Mouse (Mus musculus) lung, embryonic 16.5 days (tissue): Measurements from ENCODE around the gene Caskin2. TPM values are rescaled to one million over a fixed set of nuclear protein-coding genes. Genes with fewer than 3 reads are reported as not detected.

Source experiments
- ATAC-seq: fragments of 200-750 bp; cut with Nextera tagmentation; 2 replicates; pipeline ENCODE4 v1.8.0; 2017; ENCODE audit warnings: low read depth, mild to moderate bottlenecking, moderate library complexity
- H3K27ac ChIP-seq: fragments of 300-500 bp; sonication (generic); 2 replicates; pipeline ENCODE4 v1.5.1; 2014; ENCODE audit warnings: mild to moderate bottlenecking, control low read depth, low read length
- H3K27me3 ChIP-seq: fragments of 300-500 bp; sonication (generic); 2 replicates; pipeline ENCODE4 v1.6.1; 2014; ENCODE audit warnings: low read depth, low read length, mixed read lengths; ENCODE audit not compliant: control insufficient read depth, insufficient read depth
- H3K36me3 ChIP-seq: fragments of 300-500 bp; sonication (generic); 2 replicates; pipeline ENCODE4 v1.6.1; 2014; ENCODE audit warnings: low read length; ENCODE audit not compliant: control insufficient read depth, insufficient read depth
- H3K4me1 ChIP-seq: fragments of 300-500 bp; sonication (generic); replicated peaks from 2 replicates; pipeline ENCODE4 v1.6.1; 2014; ENCODE audit warnings: low read length, mixed read lengths; ENCODE audit not compliant: control insufficient read depth, insufficient read depth
- H3K4me2 ChIP-seq: fragments of 300-500 bp; sonication (generic); 2 replicates; pipeline ENCODE4 v1.6.1; 2014; ENCODE audit warnings: low read depth, low read length, control low read depth
- H3K4me3 ChIP-seq: fragments of 300-500 bp; sonication (generic); 2 replicates; pipeline ENCODE4 v1.5.1; 2014; ENCODE audit warnings: mild to moderate bottlenecking, low read length, control low read depth
- H3K9ac ChIP-seq: fragments of 300-500 bp; sonication (generic); 2 replicates; pipeline ENCODE4 v1.6.1; 2014; ENCODE audit warnings: low read length, control low read depth
- H3K9me3 ChIP-seq: fragments of 300-500 bp; sonication (generic); 2 replicates; pipeline ENCODE4 v1.6.1; 2016; ENCODE audit warnings: low read length; ENCODE audit not compliant: control insufficient read depth
- WGBS: fragments of 180-500 bp; shearing (Covaris S2); extraction: QIAGEN DNeasy Blood & Tissue Kit; methylation state at CpG from one replicate; pipeline ENCODE4 v1.1.7; 2014; 5-methylcytosine and 5-hydroxymethylcytosine counted together
- polyA plus RNA-seq: library from polyadenylated mRNA; unstranded; fragments of >200 nt; fragmentation: Nextera tagmentation; extraction: Ambion mirVana; gene quantifications from 2 replicates; pipeline ENCODE4 v1.2.1, GENCODE M21; 2015

The Caskin2 gene
- polyA plus RNA-seq, 1 experiment from 2014 or later = 21.6 TPM

DNA sequence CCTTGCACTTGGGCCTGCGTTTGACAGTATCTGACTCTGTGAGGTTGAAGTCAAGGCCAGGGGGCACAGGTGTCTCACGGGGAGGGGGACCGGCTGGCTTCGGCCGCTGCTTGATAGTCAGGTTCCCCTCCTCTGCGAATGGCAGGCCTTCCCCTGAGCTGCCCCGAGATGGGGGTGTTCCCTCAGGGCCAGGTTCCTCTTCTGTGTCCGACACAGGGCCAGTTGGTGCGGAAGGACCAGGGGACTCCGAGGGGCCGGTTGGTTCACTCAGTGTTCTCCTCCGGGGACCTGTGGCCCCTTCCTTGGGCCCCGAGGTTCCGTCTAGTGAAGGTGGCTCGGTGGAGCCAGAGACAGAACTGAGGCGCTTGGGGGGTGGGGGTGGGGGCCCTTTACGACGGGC is 12.5 kb downstream of the Caskin2 start:
- no peak overlapping the region for H3K9ac ChIP-seq
- WGBS = 86% methylated on average over 18 of the region's 18 CpGs
- H3K4me1 ChIP-seq = no peaks in the 10 kb centered on the region
- no peak overlapping the region for H3K4me3 ChIP-seq
- H3K4me2 ChIP-seq = no peak overlapping the region
- peaks cover 43% of the 10 kb centered on the region for H3K36me3 ChIP-seq
- no peaks in the 10 kb centered on the region for H3K27me3 ChIP-seq
- ATAC-seq = no peak
- no peak overlapping the region for H3K27ac ChIP-seq
- H3K9me3 ChIP-seq = no peaks in the 10 kb centered on the region

DNA sequence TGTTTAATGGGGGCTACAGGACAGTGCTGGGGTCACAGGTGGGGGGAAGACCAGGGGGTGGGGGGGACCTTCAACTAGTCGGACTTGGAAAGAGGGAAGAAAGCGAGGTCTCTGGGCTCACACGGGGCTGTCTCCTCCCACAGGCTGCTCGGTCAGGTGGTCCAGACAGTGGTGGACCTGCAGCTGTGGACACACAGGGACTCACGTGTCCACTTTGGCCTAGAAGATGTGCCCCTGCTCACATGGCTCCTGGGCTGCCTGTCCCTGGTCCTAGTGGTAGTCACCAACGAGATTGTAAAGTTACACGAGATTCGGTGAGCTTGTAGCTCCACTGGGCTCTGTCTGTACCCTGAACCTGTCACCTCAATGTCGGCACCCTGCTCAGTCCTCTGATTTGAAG is 15.8 kb downstream of the Caskin2 start:
- H3K9me3 ChIP-seq = no peaks in the 10 kb centered on the region
- H3K27ac ChIP-seq = no peak overlapping the region
- WGBS = 80% methylated on average over 9 of the region's 9 CpGs
- no peak for ATAC-seq
- peaks cover 44% of the 10 kb centered on the region for H3K36me3 ChIP-seq
- H3K4me1 ChIP-seq = no peaks in the 10 kb centered on the region
- H3K9ac ChIP-seq = no peak overlapping the region
- no peak overlapping the region for H3K4me3 ChIP-seq
- H3K4me2 ChIP-seq = no peak overlapping the region
- no peaks in the 10 kb centered on the region for H3K27me3 ChIP-seq

DNA sequence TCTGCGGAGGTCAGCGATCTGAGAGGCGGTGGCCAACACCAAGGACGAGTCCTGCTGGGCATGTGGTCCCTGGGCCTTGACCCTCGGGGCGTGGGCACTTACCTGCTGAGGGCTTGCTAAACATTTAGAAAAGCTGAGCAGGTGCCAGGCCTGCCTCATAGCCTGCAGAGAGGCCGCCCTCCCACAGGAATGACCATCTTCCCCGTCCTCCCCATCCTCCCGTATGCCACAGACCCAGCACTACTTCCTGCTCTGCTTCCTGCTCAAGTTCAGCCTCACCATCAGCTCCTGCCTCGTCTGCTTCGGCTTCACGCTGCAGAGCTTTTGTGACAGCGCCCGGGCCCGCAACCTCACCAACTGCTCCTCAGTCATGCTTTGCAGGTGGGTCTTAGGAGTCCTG is 16.5 kb downstream of the Caskin2 start:
- no peaks in the 10 kb centered on the region for H3K27me3 ChIP-seq

DNA sequence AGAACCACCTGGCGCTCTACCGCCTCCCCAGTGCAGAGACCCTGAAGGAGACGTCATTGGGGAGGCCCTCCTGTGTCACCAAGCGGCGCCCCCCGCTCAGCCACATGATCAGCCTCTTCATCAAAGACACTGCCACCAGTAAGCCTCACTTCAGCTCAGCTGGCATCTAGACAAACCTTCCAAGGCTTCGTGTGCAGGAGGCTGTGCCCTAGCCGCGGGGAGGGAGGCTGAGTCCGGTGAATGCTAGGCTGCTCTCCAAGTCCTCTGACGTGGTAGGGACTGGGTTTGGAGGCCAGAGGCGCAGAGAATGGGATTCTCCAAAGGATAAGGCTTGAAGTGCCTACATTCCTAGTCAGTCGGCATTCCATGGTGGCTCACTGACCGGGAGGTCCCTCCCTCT is 21.1 kb downstream of the Caskin2 start:
- Histone ChIP-seq H3K4me3 (no peak overlapping the region), H3K4me2 (no peak overlapping the region), H3K27ac (no peak overlapping the region), H3K36me3 (peaks cover 33% of the 10 kb centered on the region), H3K9me3 (no peaks in the 10 kb centered on the region), H3K9ac (no peak overlapping the region), H3K4me1 (no peaks in the 10 kb centered on the region), H3K27me3 (no peaks in the 10 kb centered on the region)
- ATAC-seq = no peak
- WGBS = 82% methylated on average over 14 of the region's 14 CpGs

More for the DNA sequence above, 16.5 kb downstream of the Caskin2 start:
- no peak overlapping the region for H3K4me3 ChIP-seq
- H3K27ac ChIP-seq = no peak overlapping the region
- H3K4me1 ChIP-seq = no peaks in the 10 kb centered on the region
- 73% methylated on average over 15 of the region's 15 CpGs for WGBS
- no peak overlapping the region for H3K9ac ChIP-seq
- no peak for ATAC-seq
- H3K9me3 ChIP-seq = no peaks in the 10 kb centered on the region
- peaks cover 42% of the 10 kb centered on the region for H3K36me3 ChIP-seq
- H3K4me2 ChIP-seq = no peak overlapping the region

DNA sequence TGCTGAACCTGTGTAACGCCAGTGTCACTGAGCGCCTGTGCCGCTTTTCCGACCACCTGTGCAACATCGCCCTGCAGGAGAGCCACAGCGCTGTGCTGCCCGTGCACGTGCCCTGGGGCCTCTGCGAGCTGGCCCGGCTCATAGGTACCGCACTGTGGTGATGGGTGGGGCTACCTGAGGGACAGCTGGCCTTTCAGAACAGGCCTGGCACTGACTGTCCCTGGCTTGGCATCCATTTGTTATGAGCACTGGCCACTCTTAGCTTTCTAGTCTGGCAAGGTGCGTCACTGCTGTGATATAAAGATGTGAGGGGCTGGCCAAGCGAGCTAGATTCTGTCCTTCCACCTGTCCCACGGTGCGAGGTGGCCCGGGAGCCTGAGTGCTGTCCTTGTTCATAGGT is 21.5 kb downstream of the Caskin2 start:
- WGBS = 93% methylated on average over 16 of the region's 16 CpGs
- Histone ChIP-seq H3K27ac (no peak overlapping the region), H3K4me1 (no peaks in the 10 kb centered on the region), H3K4me3 (no peak overlapping the region), H3K9me3 (no peaks in the 10 kb centered on the region), H3K36me3 (peaks cover 33% of the 10 kb centered on the region), H3K4me2 (no peak overlapping the region), H3K9ac (no peak overlapping the region), H3K27me3 (no peaks in the 10 kb centered on the region)
- ATAC-seq = no peak

DNA sequence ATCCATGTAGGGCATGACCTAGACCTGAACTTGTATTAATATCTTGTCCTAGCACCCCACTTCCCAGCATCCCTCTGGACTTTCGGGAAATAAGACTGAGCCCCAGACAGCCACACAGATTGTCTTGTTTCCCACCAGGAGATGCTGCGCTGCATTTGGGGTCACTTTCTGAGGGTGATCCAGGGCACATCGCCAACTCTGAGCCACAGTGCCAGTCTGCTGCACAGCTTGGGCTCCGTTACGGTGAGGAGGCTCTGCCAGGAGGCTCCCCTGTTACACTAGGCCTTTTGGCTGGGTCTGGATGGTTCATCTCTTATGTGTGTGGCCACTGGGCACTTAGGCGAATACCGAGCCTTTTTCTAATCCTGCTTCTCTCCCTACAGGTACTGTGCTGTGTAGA is 23.7 kb downstream of the Caskin2 start:
- no peaks in the 10 kb centered on the region for H3K9me3 ChIP-seq

DNA sequence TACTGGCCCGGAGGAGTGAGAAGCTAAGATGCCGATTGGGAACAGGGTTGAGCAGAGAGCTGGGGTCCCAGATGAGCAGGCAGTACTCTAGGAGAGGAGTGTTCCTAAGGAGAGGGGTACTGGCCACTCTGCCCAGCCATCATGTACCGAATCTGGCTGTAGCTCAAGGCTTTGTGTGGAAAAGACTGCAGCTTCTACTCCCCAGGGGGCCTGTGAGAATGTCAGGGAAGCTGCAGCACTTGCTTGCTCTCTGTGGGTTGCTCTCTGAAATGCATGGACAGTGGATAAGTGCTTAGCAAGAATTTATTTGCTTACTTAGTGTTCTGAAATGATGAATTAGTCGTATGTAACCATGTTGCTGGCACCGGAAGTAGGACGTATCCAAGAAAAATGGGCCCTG is 27.0 kb downstream of the Caskin2 start:
- no peak overlapping the region for H3K9ac ChIP-seq
- WGBS = 67% methylated on average over 6 of the region's 6 CpGs
- no peak overlapping the region for H3K27ac ChIP-seq
- no peaks in the 10 kb centered on the region for H3K9me3 ChIP-seq
- H3K4me1 ChIP-seq = no peaks in the 10 kb centered on the region
- no peak for ATAC-seq
- H3K4me2 ChIP-seq = no peak overlapping the region
- no peaks in the 10 kb centered on the region for H3K27me3 ChIP-seq
- H3K4me3 ChIP-seq = no peak overlapping the region
- H3K36me3 ChIP-seq = peaks cover 7% of the 10 kb centered on the region; the same call in 1 of the 2 replicates

More for the DNA sequence above, 23.7 kb downstream of the Caskin2 start:
- Histone ChIP-seq H3K27me3 (no peaks in the 10 kb centered on the region), H3K4me3 (no peak overlapping the region), H3K4me1 (no peaks in the 10 kb centered on the region), H3K9ac (no peak overlapping the region), H3K36me3 (peaks cover 30% of the 10 kb centered on the region), H3K27ac (no peak overlapping the region), H3K4me2 (no peak overlapping the region)
- 91% methylated on average over 7 of the region's 7 CpGs for WGBS
- no peak for ATAC-seq

DNA sequence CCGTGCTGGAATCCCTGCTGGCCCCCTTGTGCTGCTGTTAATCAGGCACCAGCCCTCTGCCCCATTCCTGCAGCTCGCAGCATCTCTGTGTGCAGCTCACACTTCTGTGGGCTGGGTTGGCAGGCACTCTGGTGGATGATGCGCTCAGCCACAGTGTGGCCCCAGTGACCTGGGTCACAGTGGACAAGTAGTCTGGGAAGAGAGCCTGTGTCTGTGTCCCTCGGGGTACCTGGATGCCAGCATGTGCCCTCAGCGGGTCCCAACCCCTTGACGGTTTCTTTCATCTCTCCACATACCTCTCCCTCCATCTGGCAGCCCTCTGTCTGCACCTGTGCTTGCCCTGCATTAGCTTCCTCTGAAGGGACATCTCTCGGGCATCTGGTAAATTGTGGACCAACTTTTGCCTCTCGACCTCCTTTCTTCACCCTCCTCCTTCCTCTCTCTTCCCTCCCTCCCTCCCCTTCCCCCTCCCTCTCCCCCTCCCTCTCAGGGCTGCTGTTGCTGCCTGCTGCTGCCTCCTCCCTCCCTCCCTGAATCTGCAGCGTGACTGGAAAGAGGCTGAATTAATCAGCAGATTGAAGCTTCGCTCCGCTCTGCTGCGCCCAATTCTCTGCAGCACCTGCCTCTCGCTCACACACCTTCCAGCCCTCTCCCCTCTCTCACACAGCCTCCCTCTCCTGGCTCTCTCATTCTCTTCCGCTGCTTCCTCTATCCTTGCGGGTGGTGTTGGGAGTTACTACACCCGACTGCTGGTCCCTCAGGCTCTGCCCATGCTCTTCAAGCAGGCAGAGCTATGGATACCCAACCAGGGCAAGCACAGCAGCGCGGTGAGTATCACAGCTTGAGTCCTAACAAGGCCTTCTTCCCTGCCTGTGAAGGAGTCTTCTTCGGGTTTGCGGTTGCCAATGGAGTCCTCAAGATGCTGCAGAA is 33.0 kb downstream of the Caskin2 start:
- H3K4me3 ChIP-seq = no peak overlapping the region
- no peaks in the 10 kb centered on the region for H3K27me3 ChIP-seq
- H3K4me2 ChIP-seq = no peak overlapping the region
- no peak for ATAC-seq
- 41% methylated on average over 20 of the region's 20 CpGs for WGBS
- H3K27ac ChIP-seq = peak overlapping the region; percentile 96
- peaks cover 36% of the 10 kb centered on the region for H3K4me1 ChIP-seq
- H3K36me3 ChIP-seq = 0 out of 2 replicates have a peak, but pooled peaks cover 2% of the 10 kb centered on the region
- no peaks in the 10 kb centered on the region for H3K9me3 ChIP-seq
- no peak overlapping the region for H3K9ac ChIP-seq

DNA sequence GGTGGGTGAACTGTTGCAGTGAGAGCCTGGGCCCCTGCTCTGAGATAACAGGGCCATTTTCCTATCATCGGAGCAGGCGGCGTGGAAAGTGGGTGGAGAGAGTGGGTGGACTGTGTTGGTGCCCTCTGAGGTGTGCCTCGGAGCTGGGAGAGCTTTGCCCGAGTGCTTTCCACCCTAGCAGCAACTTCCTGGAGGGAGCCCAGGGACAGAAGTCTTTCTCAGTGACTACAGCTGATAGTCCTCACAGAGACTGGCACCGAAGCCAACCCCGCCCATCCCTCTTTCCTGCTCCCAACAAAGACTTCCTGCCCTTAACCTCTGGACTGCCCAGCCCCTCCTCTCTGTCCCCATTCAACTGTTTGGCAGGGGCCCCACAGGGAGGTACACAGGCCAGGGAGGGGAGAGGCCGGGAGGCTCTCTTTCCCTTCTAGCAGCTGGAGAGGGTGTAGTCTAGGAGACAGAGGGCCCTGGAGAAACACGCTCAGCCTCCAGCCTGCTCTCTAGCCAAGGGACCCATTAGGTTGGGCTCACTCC is 34.3 kb downstream of the Caskin2 start:
- peak; percentile 99 for ATAC-seq
- no peak overlapping the region for H3K4me3 ChIP-seq
- H3K36me3 ChIP-seq = 0 out of 2 replicates have a peak, but pooled peaks cover 2% of the 10 kb centered on the region
- no peaks in the 10 kb centered on the region for H3K9me3 ChIP-seq
- H3K4me2 ChIP-seq = peak overlapping the region; percentile 41
- no peaks in the 10 kb centered on the region for H3K27me3 ChIP-seq
- H3K4me1 ChIP-seq = peaks cover 40% of the 10 kb centered on the region
- H3K9ac ChIP-seq = peak overlapping the region; percentile 49
- WGBS = 5% methylated on average over 9 of the region's 9 CpGs
- H3K27ac ChIP-seq = peak overlapping the region; percentile 96
